Mouse (Mus musculus) ES-Bruce4 (cell line): ENCODE measurements at regions not wholly inside any gene's neighbourhood (a gene's known extent, or its start where the extent isn't known, plus 50 kb on each side); places are given as distances from the start of the nearest gene placed in this dataset.

Source experiments
- H3K27ac ChIP-seq: 2 replicates; pipeline ENCODE4 v1.5.1; 2012; ENCODE audit warnings: low read length, inconsistent platforms; ENCODE audit not compliant: insufficient read depth
- H3K27me3 ChIP-seq: 2 replicates; pipeline ENCODE4 v1.6.1; 2012; ENCODE audit warnings: mild to moderate bottlenecking, low read length, inconsistent platforms; ENCODE audit not compliant: control insufficient read depth, poor library complexity, insufficient read depth, severe bottlenecking
- H3K36me3 ChIP-seq: 2 replicates; pipeline ENCODE4 v1.6.1; 2012; ENCODE audit warnings: inconsistent platforms, mild to moderate bottlenecking, low read length, moderate library complexity; ENCODE audit not compliant: control insufficient read depth, poor library complexity, insufficient read depth, severe bottlenecking
- H3K4me1 ChIP-seq: one replicate; pipeline ENCODE4 v1.8.1; 2011; ENCODE audit warnings: low read length; ENCODE audit not compliant: control insufficient read depth, insufficient read depth
- H3K4me3 ChIP-seq: 2 replicates; pipeline ENCODE4 v1.5.1; 2011; ENCODE audit warnings: low read depth, mild to moderate bottlenecking, low read length
- H3K9ac ChIP-seq: 2 replicates; pipeline ENCODE4 v1.6.1; 2012; ENCODE audit warnings: low read depth, mild to moderate bottlenecking, inconsistent platforms; ENCODE audit not compliant: poor library complexity, severe bottlenecking
- H3K9me3 ChIP-seq: replicated peaks from 2 replicates; pipeline ENCODE4 v1.6.1; 2012; ENCODE audit warnings: mild to moderate bottlenecking, low read length, inconsistent platforms; ENCODE audit not compliant: control insufficient read depth, poor library complexity, insufficient read depth, severe bottlenecking
- CTCF ChIP-seq: IDR thresholded peaks from one replicate; pipeline ENCODE4 v1.8.1; 2011; ENCODE audit warnings: low read depth, low read length
- EP300 ChIP-seq: IDR thresholded peaks from 2 replicates; pipeline ENCODE4 v1.6.1; 2011; ENCODE audit warnings: low read depth, low read length; ENCODE audit not compliant: insufficient read depth
- POLR2A ChIP-seq: IDR thresholded peaks from one replicate; pipeline ENCODE4 v1.8.1; 2011; ENCODE audit warnings: low read length; ENCODE audit not compliant: insufficient read depth

- no peak overlapping the region for H3K9ac ChIP-seq
- H3K27ac ChIP-seq = no peak overlapping the region
- no peak overlapping the region for H3K4me3 ChIP-seq
- H3K27me3 ChIP-seq = no peaks in the 10 kb centered on the region
- H3K9me3 ChIP-seq = 0 out of 2 replicates have a peak, but pooled peaks cover 3% of the 10 kb centered on the region
- no peaks in the 10 kb centered on the region for H3K4me1 ChIP-seq
- H3K36me3 ChIP-seq = no peaks in the 10 kb centered on the region
- TF ChIP-seq POLR2A (no peak), EP300 (no peak), CTCF (no peak)
These were observed 493.6 kb upstream of the Gm5415 start for GRCm38 (mm10) chr1:33040740-33041139.

- Histone ChIP-seq H3K27me3 (no peaks in the 10 kb centered on the region), H3K36me3 (no peaks in the 10 kb centered on the region), H3K9ac (no peak overlapping the region), H3K27ac (no peak overlapping the region), H3K4me3 (no peak overlapping the region), H3K9me3 (no peaks in the 10 kb centered on the region), H3K4me1 (no peaks in the 10 kb centered on the region)
- no peak for TF ChIP-seq EP300
- no peak for TF ChIP-seq POLR2A
- no peak for TF ChIP-seq CTCF
These were observed 484.9 kb upstream of the Gm5415 start for GRCm38 (mm10) chr1:33031991-33032390.

GRCm38 (mm10) chr1:33026683-33027415, 479.8 kb upstream of the Gm5415 start:
- Histone ChIP-seq H3K4me3 (no peak overlapping the region), H3K27me3 (no peaks in the 10 kb centered on the region), H3K9ac (no peak overlapping the region), H3K27ac (no peak overlapping the region), H3K4me1 (no peaks in the 10 kb centered on the region), H3K9me3 (no peaks in the 10 kb centered on the region), H3K36me3 (no peaks in the 10 kb centered on the region)
- TF ChIP-seq CTCF (no peak), POLR2A (no peak), EP300 (no peak)

GRCm38 (mm10) chr1:33025379-33025778, 478.3 kb upstream of the Gm5415 start:
- no peak for TF ChIP-seq POLR2A
- no peak for TF ChIP-seq EP300
- TF ChIP-seq CTCF = no peak
- Histone ChIP-seq H3K27me3 (no peaks in the 10 kb centered on the region), H3K36me3 (no peaks in the 10 kb centered on the region), H3K27ac (no peak overlapping the region), H3K9me3 (peaks cover 3% of the 10 kb centered on the region; the same call in 1 of the 2 replicates), H3K4me3 (no peak overlapping the region), H3K9ac (no peak overlapping the region), H3K4me1 (no peaks in the 10 kb centered on the region)

- peaks cover 6% of the 10 kb centered on the region; the same call in 1 of the 2 replicates for H3K9me3 ChIP-seq
- TF ChIP-seq POLR2A (no peak), EP300 (no peak), CTCF (no peak)
- H3K9ac ChIP-seq = no peak overlapping the region
These were observed 475.8 kb upstream of the Gm5415 start for GRCm38 (mm10) chr1:33022852-33023251.

GRCm38 (mm10) chr1:33003992-33004391, 456.9 kb upstream of the Gm5415 start:
- Histone ChIP-seq H3K27me3 (no peaks in the 10 kb centered on the region), H3K36me3 (no peaks in the 10 kb centered on the region), H3K9me3 (0 out of 2 replicates have a peak, but pooled peaks cover 3% of the 10 kb centered on the region), H3K4me1 (no peaks in the 10 kb centered on the region), H3K9ac (no peak overlapping the region), H3K27ac (no peak overlapping the region), H3K4me3 (no peak overlapping the region)
- no peak for TF ChIP-seq CTCF
- TF ChIP-seq EP300 = no peak
- TF ChIP-seq POLR2A = no peak

More at GRCm38 (mm10) chr1:33022852-33023251, 475.8 kb upstream of the Gm5415 start:
- Histone ChIP-seq H3K36me3 (no peaks in the 10 kb centered on the region), H3K27me3 (no peaks in the 10 kb centered on the region), H3K4me1 (no peaks in the 10 kb centered on the region), H3K4me3 (no peak overlapping the region), H3K27ac (no peak overlapping the region)
